Mouse (Mus musculus) layer of hippocampus, adult 18-20 months (tissue): ENCODE measurements around the gene Slc25a26. TPM values are rescaled to one million over a fixed set of nuclear protein-coding genes. Genes with fewer than 3 reads are reported as not detected.

Source experiments
- microRNA-seq, 2 experiments: library from miRNA; unstranded; fragments of <30 nt; microRNA quantifications; one replicate each; pipeline ENCODE4 v1.2.0; 2021
- total RNA-seq, 2 experiments: library from RNA; stranded (reverse); gene quantifications; 2 replicates each; pipeline ENCODE4 v1.2.3; 2021

Gene Slc25a26
- total RNA-seq, 2 experiments from 2014 or later: 16.6 to 19.1 TPM

Small RNAs within 50 kb of the gene (microRNA-seq; reads per million reads assigned to microRNA genes)
- gene Mir7041: 0 reads per million in 2 experiments

Other genes with a start within 250 kb of the Slc25a26 start
- 10 to 100 TPM; 45.0 to 46.1 TPM for gene Magi1, start 216.4 kb upstream of the Slc25a26 start, total RNA-seq
- 10 to 100 TPM; 24.5 to 25.3 TPM for gene Lrig1, start 199.8 kb downstream of the Slc25a26 start, total RNA-seq